Mouse (Mus musculus) limb, embryonic 14.5 days (tissue): ENCODE measurements around the gene Dtx4. TPM values are rescaled to one million over a fixed set of nuclear protein-coding genes. Genes with fewer than 3 reads are reported as not detected.

Experiments used
- ATAC-seq: fragments of 200-750 bp; cut with Nextera tagmentation; 2 replicates; pipeline ENCODE4 v1.8.0; 2017; ENCODE audit warnings: low read depth, moderate number of reproducible peaks, moderate TSS enrichment; ENCODE audit not compliant: low FRiP score
- DNase-seq: peaks from one replicate; pipeline ENCODE4 v3.0.0-alpha.2; 2015; ENCODE audit warnings: low spot score
- H3K27ac ChIP-seq: fragments of 300-500 bp; sonication (generic); replicated peaks from 2 replicates; pipeline ENCODE4 v1.5.1; 2014; ENCODE audit warnings: low read depth, mild to moderate bottlenecking, low read length, moderate library complexity, mixed read lengths
- H3K27me3 ChIP-seq: fragments of 300-500 bp; sonication (generic); 2 replicates; pipeline ENCODE4 v1.6.1; 2014; ENCODE audit warnings: low read length, mixed read lengths; ENCODE audit not compliant: control insufficient read depth, insufficient read depth
- H3K36me3 ChIP-seq: fragments of 300-500 bp; sonication (generic); 2 replicates; pipeline ENCODE4 v1.6.1; 2014; ENCODE audit warnings: mild to moderate bottlenecking, low read length, moderate library complexity, mixed read lengths; ENCODE audit not compliant: control insufficient read depth, insufficient read depth
- H3K4me1 ChIP-seq: fragments of 300-500 bp; sonication (generic); 2 replicates; pipeline ENCODE4 v1.6.1; 2014; ENCODE audit warnings: antibody characterized with exemption, low read length, mixed read lengths; ENCODE audit not compliant: control insufficient read depth, insufficient read depth
- H3K4me2 ChIP-seq: fragments of 300-500 bp; sonication (generic); replicated peaks from 2 replicates; pipeline ENCODE4 v1.6.1; 2014; ENCODE audit warnings: low read depth, mild to moderate bottlenecking, low read length, moderate library complexity; ENCODE audit not compliant: severe bottlenecking
- H3K4me3 ChIP-seq: fragments of 300-500 bp; sonication (generic); replicated peaks from 2 replicates; pipeline ENCODE4 v1.5.1; 2014; ENCODE audit warnings: low read length
- H3K9ac ChIP-seq: fragments of 300-500 bp; sonication (generic); 2 replicates; pipeline ENCODE4 v1.6.1; 2014; ENCODE audit warnings: mild to moderate bottlenecking, low read depth, low read length, moderate library complexity; ENCODE audit not compliant: severe bottlenecking
- H3K9me3 ChIP-seq: fragments of 300-500 bp; sonication (generic); 2 replicates; pipeline ENCODE4 v1.6.1; 2016; ENCODE audit warnings: low read length; ENCODE audit not compliant: control insufficient read depth
- POLR2A ChIP-seq: fragments of 200-500 bp; IDR thresholded peaks from 2 replicates; pipeline ENCODE4 v1.8.0; 2012; ENCODE audit warnings: inconsistent platforms, mild to moderate bottlenecking, moderate library complexity, borderline replicate concordance; ENCODE audit not compliant: insufficient read depth, insufficient read length; ENCODE audit errors: extremely low read depth
- WGBS: fragments of 180-500 bp; shearing (Covaris S2); extraction: QIAGEN DNeasy Blood & Tissue Kit; methylation state at CpG from one replicate; pipeline ENCODE4 v1.1.7; 2014; 5-methylcytosine and 5-hydroxymethylcytosine counted together
- polyA plus RNA-seq, 2 experiments: library from polyadenylated mRNA; depleted of rRNA in 1 of 2; stranded (reverse) in 1 of 2; unstranded in 1 of 2; fragments of >200 nt; fragmentation: Nextera tagmentation in 1 of 2; extraction: Ambion mirVana in 1 of 2; gene quantifications; 2 replicates each; pipeline versions ENCODE4 v1.2.1 to v1.2.3; 2012 to 2014

The Dtx4 gene
- polyA plus RNA-seq, 2 experiments, result 10.3 to 10.4 TPM

DNA sequence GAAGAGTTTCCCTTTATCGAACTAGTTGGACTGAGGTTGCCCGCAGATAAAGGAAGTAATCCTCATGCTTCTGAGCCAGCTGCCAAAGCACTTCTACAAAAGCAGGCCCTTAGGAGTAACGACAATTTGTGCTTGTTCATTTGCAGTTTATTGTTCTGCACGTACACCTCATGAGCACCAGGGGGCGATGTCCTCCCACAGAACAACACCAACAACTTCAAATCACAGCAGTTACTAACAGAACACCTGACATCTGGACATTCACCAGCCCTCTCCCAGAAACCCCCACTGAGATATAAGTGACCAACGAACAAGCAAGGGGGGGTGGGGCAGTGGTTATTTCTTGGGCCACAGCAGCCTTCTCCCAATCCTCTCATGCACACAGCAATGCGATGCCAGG is 35.0 kb downstream of the Dtx4 start:
- Histone ChIP-seq H3K27me3 (no peaks in the 10 kb centered on the region), H3K4me3 (no peak overlapping the region), H3K27ac (no peak overlapping the region), H3K4me2 (no peak overlapping the region), H3K36me3 (no peaks in the 10 kb centered on the region), H3K9ac (no peak overlapping the region), H3K9me3 (no peaks in the 10 kb centered on the region), H3K4me1 (no peaks in the 10 kb centered on the region; the same call in 1 of the 2 replicates)
- DNase-seq (peak; percentile 23), ATAC-seq (no peak)
- 27% methylated on average over 7 of the region's 7 CpGs for WGBS
- no peak for TF ChIP-seq POLR2A

DNA sequence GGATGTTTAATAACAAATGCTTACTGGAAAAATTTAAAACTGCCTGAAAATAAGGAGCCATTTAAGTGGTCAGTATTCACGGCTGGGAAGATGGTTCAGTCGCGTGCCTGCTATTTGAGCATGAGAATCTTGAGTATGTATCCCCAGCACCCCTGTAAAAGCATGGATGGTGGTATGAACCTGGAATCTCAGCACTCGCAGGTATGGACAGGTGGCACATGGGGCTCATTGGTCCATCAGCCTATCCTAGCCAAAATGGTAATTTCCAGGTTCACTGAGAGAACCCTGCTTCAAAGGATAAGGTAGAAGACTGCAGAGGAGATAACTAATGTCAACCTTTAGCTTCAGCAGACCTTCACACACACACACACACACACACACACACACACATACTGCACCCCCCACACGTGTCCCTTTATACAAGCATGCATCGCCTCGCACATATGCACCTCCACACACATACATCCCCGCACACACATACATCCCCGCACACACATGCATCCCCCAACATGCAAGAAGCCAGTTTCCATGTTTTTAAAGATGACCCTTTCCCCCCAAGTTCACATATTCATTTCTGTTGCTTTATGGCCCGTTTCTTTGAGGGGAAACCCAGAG is 35.6 kb downstream of the Dtx4 start:
- no peak for ATAC-seq
- 93% methylated on average over 10 of the region's 10 CpGs for WGBS
- Histone ChIP-seq H3K36me3 (no peaks in the 10 kb centered on the region), H3K9ac (no peak overlapping the region), H3K4me2 (no peak overlapping the region), H3K27ac (no peak overlapping the region), H3K27me3 (no peaks in the 10 kb centered on the region), H3K4me3 (no peak overlapping the region), H3K4me1 (no peaks in the 10 kb centered on the region; the same call in 1 of the 2 replicates), H3K9me3 (no peaks in the 10 kb centered on the region)
- DNase-seq, result no peak
- no peak for TF ChIP-seq POLR2A

DNA sequence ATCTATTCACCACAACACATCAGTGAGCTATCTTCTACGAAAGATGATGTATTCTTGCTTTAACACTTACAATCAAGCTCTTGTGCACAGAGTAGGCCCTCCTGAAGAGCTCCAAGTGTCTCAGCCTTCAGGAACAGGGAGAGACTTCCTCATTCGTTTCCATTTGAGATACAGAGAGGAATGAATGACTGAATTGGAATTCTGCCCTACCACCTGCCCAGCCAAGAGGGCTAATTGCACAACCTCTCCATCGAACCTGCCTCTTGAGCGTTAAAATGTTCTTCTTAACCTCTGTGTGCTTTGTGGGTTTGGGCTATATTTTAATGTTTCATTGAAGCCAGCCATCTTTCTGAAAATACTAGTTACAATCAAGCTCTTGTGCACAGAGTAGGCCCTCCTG is 36.6 kb downstream of the Dtx4 start:
- 78% methylated on average over 4 of the region's 4 CpGs for WGBS
- H3K27ac ChIP-seq, result no peak overlapping the region
- H3K9me3 ChIP-seq, result no peaks in the 10 kb centered on the region
- no peak overlapping the region for H3K4me2 ChIP-seq
- no peaks in the 10 kb centered on the region for H3K36me3 ChIP-seq
- ATAC-seq (no peak), DNase-seq (no peak)
- no peak overlapping the region for H3K9ac ChIP-seq
- H3K4me1 ChIP-seq, result no peaks in the 10 kb centered on the region; the same call in 1 of the 2 replicates
- H3K4me3 ChIP-seq, result no peak overlapping the region
- TF ChIP-seq POLR2A, result no peak
- H3K27me3 ChIP-seq, result no peaks in the 10 kb centered on the region

DNA sequence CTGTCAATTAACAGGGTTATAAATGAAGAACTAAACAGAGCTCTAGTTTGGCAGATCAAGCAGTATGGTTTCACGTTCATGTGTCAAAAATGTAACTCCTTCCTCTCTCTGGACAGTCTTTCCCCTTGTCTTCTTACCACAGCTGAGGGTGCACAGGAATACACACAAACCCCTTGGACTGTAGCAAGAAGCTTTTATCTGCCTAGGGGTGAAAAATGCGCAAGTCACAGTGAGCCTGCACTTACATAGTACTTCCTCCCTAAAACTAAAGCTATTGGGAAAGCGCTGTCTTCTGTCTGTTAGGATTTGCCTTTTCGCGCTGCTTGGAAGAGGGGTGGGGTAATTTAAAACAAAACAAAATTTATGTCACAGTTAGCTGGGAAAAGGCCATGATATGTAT is 37.1 kb downstream of the Dtx4 start:
- no peak overlapping the region for H3K4me3 ChIP-seq
- H3K4me2 ChIP-seq, result no peak overlapping the region
- TF ChIP-seq POLR2A, result no peak
- H3K36me3 ChIP-seq, result no peaks in the 10 kb centered on the region
- ATAC-seq (no peak), DNase-seq (no peak)
- WGBS, result 75% methylated on average over 5 of the region's 5 CpGs
- H3K27ac ChIP-seq, result no peak overlapping the region
- H3K4me1 ChIP-seq, result no peaks in the 10 kb centered on the region; the same call in 1 of the 2 replicates
- no peaks in the 10 kb centered on the region for H3K9me3 ChIP-seq
- H3K27me3 ChIP-seq, result no peaks in the 10 kb centered on the region
- H3K9ac ChIP-seq, result no peak overlapping the region

DNA sequence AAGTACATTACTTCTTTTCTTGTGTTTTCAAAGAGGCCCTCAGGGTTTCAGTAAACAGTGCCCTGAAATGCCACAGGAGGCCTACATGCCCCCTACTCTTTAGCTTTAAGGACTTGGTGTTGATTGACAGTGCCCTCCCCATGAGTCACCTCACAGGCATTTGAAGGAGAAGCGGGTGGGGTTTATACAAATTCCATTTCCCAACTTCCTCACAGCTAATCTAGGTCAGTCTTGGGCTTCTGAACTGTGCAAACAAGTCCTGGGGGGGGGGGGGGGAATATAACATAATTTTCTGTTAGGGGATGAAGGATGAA is 37.6 kb downstream of the Dtx4 start:
- H3K4me2 ChIP-seq, result no peak overlapping the region
- no peaks in the 10 kb centered on the region; the same call in 1 of the 2 replicates for H3K4me1 ChIP-seq
- 0 out of 2 replicates have a peak overlapping the region, but pooled peaks have one; percentile 13 for H3K27ac ChIP-seq
- ATAC-seq (no peak), DNase-seq (no peak)
- TF ChIP-seq POLR2A, result no peak
- H3K9me3 ChIP-seq, result no peaks in the 10 kb centered on the region
- 48% methylated on average over 1 of the region's 1 CpGs for WGBS
- H3K4me3 ChIP-seq, result no peak overlapping the region
- no peaks in the 10 kb centered on the region for H3K27me3 ChIP-seq
- H3K9ac ChIP-seq, result no peak overlapping the region
- H3K36me3 ChIP-seq, result no peaks in the 10 kb centered on the region
